Mouse (Mus musculus): ENCODE measurements around the gene Lgi2.

Gene Lgi2

DNA sequence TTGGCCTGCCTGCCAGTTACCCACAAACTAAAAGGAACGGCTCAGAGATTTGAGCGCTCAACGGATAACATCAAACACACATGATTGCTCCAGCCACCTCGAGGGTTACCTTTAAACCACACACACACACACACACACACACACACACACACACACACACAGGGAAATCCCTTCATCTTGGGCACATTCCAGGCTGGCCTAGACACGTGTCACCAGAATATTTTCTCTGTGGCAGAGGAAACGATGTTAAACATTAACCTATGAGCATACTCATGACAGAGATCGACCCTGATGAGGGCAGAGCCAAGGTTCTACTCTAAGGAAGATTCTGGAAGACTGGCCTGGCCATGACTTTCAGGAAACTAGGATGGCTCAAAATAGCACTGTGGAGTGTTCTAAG lies 29.2 kb downstream of the Lgi2 start:
- no peak for DNase-seq (ENCODE audit: low spot score)

DNA sequence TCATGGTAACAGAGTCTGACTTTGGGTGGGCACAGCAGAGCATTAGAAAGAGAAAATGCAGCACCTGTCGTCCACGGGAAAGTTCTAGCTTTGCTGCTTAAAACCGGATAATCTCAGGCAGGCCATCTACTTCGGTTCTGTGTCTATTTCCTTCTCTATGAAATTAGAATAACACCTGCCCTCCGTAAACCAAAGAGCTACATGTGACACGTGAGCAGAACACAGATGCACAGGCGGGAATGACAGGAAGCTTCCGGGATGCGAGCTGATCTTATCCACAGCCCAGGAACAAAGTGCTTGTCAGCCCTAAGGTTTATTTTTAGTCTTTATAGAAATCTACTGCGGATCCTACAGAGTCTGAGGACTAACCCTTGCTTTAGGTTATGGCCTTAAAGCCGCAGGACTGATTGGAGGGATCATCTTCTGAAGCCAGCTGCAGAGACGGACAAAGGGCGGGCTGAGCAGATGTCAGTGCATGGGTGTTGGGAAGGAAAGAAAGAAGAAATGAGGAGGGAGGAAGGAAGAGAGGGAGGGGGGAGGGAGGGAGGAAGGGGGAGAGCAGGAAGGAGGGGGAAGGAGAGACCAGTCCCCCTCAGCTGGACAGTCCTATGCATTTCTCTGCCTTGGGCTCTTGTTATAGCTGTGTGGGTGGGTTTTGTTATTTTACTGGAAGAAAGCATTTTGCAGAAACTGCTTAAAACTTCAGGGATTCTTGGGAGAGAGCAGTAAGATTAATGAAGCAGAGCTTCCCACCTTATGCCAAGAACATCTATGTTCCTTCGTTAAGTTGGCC lies 31.3 kb downstream of the Lgi2 start:
- no peak for DNase-seq (ENCODE audit: low spot score)

DNA sequence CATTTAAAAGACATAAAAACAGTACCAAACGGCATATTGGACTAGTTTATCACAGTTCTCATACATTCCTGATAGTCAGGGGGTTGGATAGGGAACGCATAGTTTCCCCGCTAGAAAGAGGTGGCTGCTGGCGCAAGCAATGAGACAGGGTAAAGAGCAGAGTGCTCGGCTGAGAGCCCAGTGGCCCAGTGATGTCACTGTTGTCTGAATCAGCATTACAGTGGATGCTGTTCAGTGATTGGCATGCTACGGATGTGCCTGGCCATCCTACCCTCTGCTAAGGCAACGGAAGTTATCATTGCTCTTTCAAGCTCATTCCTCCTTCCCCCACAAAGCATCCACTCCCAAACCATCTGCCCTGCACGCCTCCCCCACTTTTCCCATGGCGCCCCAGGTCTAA lies 32.6 kb downstream of the Lgi2 start:
- DNase-seq (ENCODE audit: low spot score) = no peak

DNA sequence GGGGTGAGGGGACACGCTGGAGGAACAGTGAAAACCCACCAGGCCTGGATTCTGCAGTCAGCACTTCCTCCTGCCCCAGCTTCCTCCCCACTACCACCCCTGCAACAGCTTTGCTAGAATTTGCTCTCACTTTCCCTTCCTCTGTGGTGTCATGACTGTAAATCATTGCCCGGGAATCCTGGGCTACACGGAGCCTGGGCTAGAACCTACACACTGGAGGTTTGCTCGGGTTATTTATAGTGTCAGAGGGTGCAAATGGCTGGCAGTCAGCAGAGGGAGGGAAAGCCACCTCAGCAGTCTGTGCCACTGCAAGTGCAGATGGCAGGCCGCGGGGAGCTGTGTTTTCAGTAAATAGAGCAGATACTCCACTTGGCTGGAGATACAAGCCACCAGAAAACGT lies 37.7 kb downstream of the Lgi2 start:
- DNase-seq (ENCODE audit: low spot score) = no peak

DNA sequence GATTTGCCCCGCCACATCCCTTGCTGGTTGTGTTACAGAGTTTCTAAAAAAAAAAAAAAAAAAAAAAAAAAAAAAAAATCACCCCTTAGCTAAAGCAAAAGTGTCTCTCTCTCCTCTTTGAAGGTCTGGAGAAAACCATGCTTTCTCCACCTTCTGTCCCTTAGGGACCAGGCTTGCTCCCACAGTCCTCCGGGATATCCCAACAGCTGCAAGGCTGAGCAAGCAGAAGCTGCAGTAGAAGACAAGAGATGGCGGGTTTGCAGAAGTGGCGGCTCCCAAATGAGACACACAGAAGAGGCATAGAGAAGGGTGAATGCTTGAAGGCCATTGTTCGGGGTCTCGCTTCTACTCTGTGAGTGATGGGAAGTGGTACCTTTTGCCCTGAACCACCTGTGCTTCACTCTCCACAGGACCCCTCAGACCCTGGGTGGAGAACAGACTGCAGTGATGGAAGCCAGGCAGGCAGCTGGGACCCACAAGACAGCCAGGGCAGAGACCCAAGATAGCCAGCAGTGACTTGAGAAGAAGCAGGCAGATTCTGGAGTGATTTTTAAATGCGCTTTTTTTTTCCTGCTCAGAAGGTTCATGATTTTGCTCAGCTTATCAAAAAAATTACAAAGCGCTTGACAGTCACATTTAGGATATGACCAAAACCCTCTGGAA lies 39.8 kb downstream of the Lgi2 start:
- DNase-seq (ENCODE audit: low spot score) = no peak

DNA sequence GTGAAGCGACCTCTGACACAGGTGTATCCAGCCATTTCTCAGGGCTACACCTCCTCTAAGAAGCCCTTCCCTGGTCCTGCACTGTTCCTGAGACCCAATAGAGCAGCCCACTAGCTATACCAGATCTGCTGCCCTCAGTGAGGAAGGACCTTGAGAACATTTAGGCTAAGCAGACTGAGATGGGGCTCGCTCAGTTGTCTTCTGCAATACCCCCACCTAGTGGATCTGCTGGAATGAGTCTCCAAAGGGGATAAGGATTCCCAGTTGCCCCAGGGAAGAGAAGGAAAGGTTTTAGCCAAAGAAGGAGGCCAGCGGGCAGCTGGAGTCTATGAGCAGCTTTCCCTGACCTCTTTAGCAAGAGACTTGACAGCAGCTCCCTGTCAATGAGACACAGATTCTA lies 42.1 kb downstream of the Lgi2 start:
- DNase-seq (ENCODE audit: low spot score) = no peak

DNA sequence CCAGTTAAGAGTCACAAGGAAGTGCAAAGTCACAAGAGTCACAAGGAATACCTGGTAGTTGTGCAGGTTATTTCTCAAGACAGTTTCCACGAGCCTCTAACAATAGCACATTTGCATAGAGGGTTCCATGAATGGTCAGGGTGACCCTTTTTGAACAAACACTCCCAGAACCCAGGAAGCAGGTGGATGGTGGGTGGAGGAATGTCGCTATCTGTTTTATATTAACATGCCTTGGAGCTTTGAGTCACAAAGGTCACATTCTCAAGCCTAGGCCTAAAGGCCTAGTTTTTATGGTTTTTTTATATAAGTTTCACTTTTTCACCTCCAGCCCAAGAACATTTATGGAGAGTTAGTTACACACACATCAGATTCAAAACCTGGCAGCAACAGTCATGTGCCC lies 46.3 kb downstream of the Lgi2 start:
- DNase-seq (ENCODE audit: low spot score) = no peak

DNA sequence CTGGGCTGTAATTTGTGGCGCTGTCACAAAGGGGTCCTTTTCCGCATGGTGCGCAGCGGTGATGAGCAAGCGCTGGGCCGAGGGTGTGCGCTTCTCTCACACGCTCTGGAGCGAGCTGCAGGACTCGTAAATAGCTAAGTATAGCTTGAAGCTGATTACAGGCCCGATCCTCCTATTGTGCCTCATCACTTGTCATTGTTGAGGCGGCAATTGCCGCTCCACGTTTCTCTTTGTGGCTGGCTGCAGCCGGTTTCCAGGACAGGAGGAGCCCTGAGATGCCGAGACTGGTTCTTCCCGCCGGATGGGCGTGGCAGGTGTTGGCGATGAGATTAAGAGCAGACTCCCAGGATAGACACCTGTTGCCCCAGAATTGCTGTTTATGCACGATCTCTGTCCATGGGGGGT lies 50.2 kb downstream of the Lgi2 start:
- no peak for DNase-seq (ENCODE audit: low spot score)

DNA sequence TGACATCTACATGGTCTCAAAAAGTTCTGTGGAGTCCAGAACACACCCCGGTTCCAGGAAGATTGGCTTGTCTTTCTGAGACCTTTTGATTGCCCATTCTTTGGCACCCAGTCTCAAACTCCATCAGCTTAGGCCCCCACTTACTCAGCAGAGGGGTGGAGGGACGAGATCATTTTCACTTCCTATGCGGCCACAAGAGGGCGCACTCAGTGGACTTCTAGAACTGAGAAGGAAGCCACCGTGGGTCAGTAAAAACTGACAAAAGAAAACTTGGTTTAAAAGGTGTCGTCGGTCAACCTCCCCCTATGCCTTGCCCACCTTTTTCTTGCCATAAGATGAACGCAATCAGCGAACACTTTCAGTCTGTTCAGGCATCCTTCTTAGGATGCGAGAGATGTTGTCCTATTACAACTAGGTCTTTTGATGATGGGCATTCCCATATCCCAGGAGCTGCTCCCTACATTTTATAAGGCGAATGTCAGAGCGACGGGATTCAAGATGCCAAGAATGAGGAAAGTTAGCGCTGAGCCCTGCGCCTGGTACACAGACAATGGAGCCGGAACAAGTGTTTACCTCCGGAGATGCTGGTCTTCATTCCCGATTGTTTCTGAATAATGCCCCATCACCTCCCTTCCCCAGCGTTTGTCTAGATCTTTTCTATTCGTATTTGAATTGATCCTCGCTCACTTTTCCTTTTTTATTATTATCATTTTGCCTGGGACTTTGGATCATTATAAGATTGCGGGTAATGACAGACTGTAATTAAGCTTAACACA lies 50.8 kb downstream of the Lgi2 start:
- peak; percentile 24 for DNase-seq (ENCODE audit: low spot score)

DNA sequence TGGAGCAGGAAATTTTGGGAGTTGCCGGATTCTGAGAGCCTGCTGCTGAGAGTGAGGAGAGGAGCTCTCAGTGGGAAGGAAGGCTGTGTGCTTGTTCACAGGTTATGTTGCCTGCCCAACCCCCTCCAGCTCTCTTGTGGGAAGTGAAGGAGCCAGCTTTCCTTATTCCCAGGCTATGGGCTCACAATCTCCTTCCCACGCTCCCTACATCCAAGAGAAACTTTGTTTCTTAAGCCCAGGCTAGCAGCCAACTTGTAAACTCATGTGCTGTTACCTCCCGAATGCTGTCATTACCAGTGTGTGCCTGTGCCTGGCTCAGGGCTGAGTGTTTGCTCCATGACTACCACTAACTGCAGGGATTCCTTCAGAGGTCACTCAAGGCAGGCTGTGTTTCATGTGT lies 55.2 kb downstream of the Lgi2 start:
- DNase-seq (ENCODE audit: low spot score) = no peak

DNA sequence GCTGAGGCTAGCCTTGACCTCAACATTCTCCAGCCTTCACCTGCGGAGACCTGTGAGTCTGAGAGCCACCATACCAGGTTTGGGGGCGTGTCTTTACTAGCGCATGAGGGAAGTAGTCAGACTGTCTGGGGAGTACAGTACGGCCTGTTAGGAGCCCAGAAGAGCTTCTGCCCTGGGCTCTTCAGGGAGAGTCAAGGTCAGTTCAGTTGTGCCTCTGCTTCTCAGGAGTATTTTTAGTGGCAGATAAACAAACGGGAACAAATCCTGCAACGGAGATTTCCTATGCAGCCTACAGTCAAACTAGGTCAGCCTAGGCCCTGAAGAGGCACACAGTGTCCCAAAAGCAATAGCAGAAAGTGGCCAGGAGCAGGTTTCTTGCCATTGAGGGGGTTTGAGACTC lies 56.8 kb downstream of the Lgi2 start:
- no peak for DNase-seq (ENCODE audit: low spot score)

DNA sequence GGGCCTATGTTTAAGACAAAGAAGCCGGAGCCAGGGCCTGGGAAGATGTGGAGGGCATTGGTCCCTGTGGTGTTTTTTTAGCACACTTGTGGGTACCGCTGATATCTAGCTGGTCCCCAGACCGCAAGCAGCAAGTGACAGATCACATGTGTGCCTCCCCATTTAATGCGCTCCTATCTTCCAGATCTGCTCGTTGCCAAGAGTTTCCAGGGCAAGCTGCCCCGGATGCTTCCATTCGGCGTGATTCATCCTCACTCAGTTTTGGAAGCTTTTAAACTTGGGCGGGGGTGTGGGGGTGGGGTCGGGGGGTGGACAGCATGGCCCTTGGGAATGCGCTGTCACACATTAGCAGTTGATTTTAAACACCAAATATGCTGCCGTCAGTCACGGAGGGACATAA lies 61.6 kb downstream of the Lgi2 start:
- no peak for DNase-seq (ENCODE audit: low spot score)

DNA sequence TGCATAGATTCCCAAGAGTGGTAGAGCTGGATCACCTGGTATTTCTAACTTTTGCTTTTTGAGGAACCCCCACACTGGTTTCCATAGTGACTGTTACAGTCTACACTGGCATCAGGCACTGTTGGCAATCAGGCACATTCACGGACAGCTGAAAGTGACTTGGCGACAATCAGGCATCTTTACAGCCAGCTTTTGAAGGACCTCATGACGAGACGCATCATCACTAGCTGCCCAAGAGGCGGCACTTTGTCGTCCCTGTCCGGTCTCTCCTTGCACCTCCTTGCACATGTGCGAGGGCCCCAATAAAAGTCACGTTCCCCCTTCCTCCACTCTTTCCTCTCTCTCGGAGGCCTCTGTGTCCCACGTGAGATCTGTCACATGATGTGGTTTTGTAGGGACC lies 62.1 kb downstream of the Lgi2 start:
- no peak for DNase-seq (ENCODE audit: low spot score)

DNA sequence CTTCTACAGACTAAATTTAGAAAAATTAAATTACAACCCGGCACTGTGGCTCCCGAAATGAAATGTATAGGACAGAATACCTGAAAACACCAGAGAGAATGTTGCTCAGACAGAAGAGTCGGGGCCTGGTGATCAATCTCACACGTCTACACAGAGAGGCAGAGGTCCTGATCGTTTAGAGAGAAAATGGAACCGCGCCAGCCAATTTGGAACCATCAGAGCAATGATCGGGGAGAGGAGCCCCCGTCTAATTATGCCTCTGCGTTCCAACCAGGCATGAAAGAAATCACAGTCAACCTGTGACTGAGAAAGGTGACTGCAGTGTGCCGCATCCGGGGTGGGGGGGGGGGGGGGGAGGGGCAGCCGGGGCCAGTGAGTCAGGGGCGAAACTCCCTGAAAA lies 70.6 kb downstream of the Lgi2 start:
- no peak for DNase-seq (ENCODE audit: low spot score)

DNA sequence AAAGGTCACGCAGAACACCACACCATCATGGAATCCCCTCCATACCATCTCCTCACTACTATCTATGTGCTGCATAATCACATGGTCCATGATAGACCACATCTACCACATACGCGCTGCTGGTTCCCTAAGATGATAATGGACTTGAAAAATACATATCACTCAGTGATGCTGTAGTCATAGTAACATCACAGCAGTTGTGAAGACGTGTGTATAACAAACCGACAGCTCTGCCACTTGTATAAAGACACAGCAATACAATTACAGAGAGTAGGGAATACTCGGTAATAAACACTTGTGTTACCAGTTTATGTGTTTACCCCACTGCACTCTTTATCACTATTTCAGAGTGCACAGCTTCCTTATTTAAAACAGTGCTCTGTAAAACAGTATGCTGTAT lies 74.8 kb downstream of the Lgi2 start:
- DNase-seq (ENCODE audit: low spot score) = no peak

DNA sequence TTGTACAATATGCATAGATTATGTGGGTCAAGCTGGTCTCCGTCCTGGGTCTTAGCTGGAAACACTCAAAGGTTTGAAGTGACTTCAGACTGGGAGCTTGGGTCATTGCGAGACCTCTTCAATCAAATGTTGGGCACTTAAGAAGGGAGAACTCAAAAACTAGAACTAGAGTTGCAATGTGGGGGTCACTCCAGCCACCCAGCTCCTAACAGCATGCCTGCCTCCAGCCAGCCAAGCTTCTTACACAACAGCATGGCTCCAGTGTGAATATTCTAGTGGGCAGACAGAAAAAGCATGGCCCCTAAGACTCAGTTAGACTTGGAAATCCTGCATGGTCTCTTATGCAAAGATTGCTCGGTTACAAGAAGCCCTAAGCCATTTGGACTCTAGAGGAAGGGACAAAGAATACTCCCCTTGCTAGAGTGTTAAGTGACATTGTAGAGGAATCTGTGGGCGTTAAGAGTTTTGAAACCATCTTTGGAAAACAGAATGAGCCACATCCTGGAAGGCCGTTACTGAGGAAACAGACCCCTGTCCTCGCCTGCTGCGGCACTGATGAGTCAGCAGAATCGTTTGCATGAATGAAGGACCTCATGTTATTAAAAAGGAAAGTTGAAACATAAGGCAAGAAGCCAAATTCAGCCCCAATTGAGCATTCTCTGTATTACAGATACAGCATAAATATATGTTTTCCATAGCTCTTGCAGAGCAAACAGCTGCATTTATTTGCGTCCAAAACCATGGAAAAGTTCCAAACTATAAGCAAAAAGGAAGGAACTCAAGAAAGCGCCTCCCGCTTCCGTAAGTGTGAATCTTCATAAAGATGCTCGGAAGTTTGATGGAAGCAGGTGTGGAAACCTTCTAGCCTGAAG lies 78.5 kb downstream of the Lgi2 start:
- no peak for DNase-seq (ENCODE audit: low spot score)

Data from ovary, postnatal 10 days (tissue).